Mouse (Mus musculus) left cerebral cortex, postnatal 10 days (tissue): ENCODE measurements at regions not wholly inside any gene's neighbourhood (a gene's known extent, or its start where the extent isn't known, plus 50 kb on each side); places are given as distances from the start of the nearest gene placed in this dataset.
"Not testable (repeated sequence)": the region's sequence is repeated elsewhere in the genome, so short reads cannot be mapped to it uniquely, and the experiment has no call there.

ENCODE experiments used
- DNase-seq, 2 experiments: peaks; one replicate each; pipeline ENCODE4 v3.0.0; 2021 to 2022; ENCODE audit warnings: low spot score in 2 of 2, mixed read lengths in 1 of 2; ENCODE audit errors: extremely low spot score in 1 of 2
- intact Hi-C: fragments of 180-260 bp; cut with DNase I; formaldehyde crosslinking; loops from one replicate; pipeline ENCODE4 v1.15.1; 2025

DNA sequence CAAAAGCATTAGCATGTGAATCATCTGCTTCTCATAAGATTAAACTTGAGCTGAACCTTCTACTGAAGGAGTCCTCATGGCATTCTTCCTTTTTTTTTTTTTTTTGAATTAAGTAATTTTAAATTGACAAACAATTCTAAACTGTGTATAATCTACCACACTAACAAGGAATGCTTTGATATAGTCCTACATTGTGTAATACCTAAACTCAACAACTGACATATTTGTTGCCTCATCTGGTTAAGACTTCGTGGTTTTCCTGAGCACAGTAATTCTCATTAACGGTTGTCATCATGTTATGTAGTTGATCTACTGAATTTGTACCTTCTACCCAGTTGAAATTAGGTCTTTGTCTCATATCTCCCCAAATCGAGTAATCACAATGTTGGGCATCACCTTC lies 83.9 kb upstream of the Hcrtr2 start:
- intact Hi-C loops, result no loop called here
- no peak for DNase-seq

DNA sequence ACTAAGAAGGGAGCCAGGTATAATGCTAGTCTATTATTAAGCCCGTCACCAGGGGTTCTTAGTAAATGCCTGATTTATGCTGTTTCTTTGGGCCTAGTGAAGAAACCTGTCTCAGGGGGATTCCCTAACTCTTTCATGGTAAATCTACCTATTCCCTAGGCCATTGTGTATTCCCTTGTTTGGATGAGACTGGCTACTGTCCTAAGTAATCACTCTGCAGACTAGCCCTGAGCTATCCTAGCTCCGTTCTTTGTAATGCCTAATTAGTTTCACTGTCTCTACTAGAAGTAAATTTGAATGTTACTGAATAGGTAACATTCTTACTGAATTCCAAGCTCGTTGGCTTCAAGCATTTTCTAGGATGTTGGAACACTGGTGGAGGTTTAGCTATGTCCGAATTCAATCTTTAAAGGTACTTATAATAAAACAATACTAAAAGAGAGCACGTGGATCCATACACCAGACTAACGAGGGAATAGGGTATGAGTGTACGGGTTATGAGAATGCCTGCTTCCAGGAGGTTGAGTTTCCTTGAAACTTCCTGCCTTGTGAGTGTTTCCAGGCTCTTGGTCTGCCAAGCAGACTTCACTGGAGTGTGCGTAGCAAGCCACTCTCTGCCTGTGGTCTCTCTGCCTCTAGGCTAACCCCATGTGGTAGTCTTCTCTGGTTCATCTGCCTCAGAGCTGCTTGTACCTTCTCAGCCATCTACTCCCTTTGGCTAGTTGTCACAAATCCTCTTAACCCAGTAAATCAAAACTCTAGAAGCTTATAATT lies 78.4 kb upstream of the Hcrtr2 start:
- intact Hi-C loops, DNase-seq: not testable (repeated sequence)

DNA sequence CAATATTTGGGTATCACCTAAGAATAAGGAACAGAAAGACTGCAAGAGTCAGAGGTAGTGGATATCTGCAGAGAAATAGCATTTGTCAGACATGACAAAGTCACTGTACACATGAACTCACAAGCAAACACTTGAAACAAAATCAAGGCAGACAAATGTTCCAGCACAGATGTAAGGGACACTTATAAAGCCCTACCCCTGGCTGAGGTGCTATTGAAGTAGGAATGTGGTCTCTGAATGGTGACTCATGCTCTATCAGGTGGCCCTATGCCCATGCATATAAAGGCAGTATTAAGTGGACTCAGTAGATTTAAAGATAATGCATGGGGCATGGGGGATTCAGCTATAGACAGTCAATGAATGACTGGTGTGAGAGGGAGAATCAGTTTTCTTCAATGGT lies 77.2 kb upstream of the Hcrtr2 start:
- intact Hi-C loops, result no loop called here
- no peak for DNase-seq

DNA sequence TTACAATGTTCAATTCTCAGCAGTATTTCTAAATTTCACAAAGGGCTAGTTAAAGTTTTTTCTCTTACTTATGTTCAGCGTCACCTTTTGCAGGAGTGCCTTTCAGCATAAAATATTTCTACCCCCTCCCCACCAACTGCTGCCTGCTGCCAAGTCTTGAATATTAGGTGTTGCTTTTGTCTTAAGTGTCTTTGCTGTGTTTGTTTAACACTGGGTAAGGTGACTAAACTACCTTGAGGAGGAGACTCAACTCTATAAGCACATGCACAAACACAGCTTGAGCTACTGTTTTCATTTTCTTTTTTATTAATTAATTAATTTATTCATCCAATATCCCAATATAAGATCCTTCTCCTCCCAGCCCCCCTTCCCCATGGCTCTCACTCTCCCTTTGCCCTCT lies 70.1 kb upstream of the Hcrtr2 start:
- intact Hi-C loops, result loop anchor here (10.0 kb wide), 1 partner anchor 991 kb away; no protein-coding TSS in a partner anchor
- DNase-seq, result no peak

DNA sequence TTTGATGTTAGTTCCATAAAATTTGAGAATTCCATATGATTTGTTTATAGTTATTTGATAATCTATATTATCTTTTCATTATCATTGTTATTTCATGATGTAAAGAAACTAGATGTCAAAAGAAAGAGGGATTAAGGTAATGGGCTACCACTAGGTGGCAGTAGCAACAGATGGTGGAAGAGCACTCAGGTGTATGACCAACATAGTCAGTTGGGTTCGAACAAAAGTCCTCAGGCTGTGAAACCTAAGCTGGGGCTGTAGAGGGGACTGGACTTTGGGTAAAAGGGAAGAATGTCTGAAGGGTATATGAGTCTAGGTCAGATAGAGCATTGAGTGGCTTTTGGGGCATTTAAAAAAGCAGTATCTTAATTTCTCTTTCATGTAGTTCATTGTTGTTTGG lies 67.2 kb upstream of the Hcrtr2 start:
- intact Hi-C loops, result loop anchor here (10.0 kb wide), 1 partner anchor 994 kb away; no protein-coding TSS in a partner anchor
- DNase-seq, result peak in 1 of 2 experiments; percentile 14
